Mouse (Mus musculus): ENCODE data around the gene Thsd4. TPM values are rescaled to one million over a fixed set of nuclear protein-coding genes. Genes with fewer than 3 reads are reported as not detected.

The Thsd4 gene
- polyA plus RNA-seq, 1 experiment = 2.6 TPM

DNA sequence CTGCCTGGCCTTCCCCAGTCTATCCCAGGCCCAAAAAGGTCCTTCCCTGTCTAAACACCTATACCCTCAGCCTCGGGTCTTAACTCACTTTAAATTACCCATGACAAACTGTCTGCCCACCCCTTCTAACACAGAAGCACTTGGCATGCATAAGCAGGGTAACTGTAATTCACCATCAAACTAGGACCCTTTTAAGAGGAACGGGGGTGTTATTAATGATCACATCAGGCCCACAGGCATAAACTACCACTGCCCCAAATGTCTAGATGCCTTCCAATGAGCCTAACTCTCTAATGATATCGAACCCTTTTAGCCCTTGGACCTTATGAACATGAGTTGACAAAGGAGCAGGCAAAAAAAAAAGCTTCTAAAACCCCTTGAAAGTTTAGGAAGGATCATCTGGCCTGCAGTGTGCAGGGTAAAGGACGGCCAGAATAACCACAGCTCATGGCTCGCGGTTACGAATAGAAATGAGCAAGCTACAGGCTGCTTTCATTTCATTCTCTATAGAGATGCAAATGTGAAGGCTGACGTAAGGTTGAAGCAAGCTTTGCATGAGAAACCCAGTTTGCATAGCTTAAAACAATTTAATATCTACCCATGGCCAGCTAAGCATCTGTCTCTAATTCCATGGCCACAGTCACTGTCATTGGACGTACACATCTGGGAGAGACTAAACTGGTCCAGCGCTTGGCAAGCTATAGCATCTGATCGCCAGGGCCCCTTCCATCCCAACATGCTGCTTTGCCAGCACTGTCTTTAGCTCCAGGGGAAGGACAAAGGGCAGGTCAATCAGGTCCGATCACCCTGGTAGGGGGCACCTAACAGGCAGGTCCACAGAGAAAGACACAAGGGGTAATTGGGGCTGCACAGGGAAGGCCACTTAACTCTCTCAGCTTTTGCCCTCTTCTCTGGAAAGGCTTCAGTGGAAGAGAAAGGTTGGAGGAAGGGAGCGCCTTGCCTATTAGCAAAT lies 61.5 kb downstream of the Thsd4 start:
- no peak overlapping the region for H3K4me3 ChIP-seq (ENCODE audit: insufficient read depth, low read length)
- no peak overlapping the region for H3K27ac ChIP-seq (ENCODE audit: insufficient read depth, low read length)
- H3K4me1 ChIP-seq (ENCODE audit: control insufficient read depth, insufficient read depth, low read length) = peaks cover 5% of the 10 kb centered on the region; the same call in 1 of the 2 replicates
- TF ChIP-seq POLR2A (IDR thresholded peaks at IDR 0.05; ENCODE audit: extremely low read depth, insufficient read depth, low read length) (no peak), CTCF (IDR thresholded peaks at IDR 0.05; ENCODE audit: extremely low read depth, insufficient read depth, low read length) (no peak)

DNA sequence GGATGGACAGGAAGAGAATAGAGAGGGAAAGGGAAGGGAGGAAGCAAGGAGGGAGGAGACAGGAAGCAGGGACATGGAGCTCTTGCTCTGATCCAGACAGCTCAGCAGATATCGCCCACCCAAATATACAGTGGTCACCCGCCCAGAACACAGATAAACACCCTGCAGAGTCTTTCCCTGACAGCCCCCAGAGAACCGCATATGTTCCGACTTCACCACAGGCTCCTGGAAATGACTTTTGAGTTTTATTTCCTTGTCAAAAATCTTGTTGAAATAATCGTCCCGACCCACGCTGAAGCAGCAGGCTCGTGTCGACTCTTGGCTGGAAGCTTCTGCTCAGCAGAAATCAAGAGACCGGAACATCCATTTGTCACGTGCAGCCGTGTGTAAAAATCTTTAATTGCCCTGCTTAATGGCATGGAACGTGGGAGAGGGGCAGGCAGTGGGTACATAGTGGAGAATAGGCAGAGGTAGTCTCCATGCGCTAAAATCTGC lies 63.3 kb downstream of the Thsd4 start:
- Histone ChIP-seq H3K4me3 (ENCODE audit: insufficient read depth, low read length) (no peak overlapping the region; the same call in 1 of the 2 replicates), H3K4me1 (ENCODE audit: control insufficient read depth, insufficient read depth, low read length) (peaks cover 5% of the 10 kb centered on the region; the same call in 1 of the 2 replicates), H3K27ac (ENCODE audit: insufficient read depth, low read length) (no peak overlapping the region)
- no peak for TF ChIP-seq POLR2A (IDR thresholded peaks at IDR 0.05; ENCODE audit: extremely low read depth, insufficient read depth, low read length)
- TF ChIP-seq CTCF (IDR thresholded peaks at IDR 0.05; ENCODE audit: extremely low read depth, insufficient read depth, low read length) = no peak

DNA sequence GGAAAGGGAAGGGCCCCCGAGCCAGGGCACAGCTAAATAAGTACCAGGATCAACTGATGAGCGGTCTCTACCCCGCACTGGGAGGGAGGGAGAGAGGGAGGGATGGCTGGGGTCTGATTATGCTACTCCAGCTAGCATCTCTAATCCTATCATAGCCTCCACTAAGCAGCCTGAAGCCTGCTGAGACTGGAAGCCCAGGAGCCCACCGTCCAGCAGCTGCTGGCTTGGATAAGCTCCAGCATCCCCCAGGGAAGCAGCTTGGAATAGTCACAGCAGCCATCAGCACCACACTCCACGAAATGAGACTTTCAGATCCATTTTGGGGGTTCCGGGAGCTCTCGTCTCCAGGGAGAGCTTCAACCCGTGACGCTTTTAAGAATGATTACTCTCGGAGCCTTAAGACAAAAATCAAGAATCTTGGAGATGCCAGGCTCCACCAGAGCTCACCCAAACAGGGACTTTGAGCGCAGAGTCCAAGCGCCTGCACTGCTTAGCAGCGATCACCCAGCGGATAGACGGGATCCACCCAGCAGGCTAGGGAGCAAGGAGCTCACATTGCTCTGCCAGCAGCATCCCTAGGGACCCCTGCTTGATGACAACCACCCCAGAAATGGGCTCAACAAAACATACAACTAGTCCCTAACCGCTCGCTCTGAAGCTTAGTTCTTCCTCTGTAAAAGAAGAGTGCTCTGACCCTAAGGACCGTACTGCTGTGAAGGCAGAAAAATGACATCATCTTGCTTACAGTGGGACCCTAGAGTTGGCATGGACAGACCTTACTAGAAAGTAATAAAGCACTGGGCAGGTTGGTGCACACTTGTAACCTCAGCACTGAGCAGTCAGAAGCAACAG lies 64.3 kb downstream of the Thsd4 start:
- Histone ChIP-seq H3K4me1 (ENCODE audit: control insufficient read depth, insufficient read depth, low read length) (peaks cover 5% of the 10 kb centered on the region; the same call in 1 of the 2 replicates), H3K4me3 (ENCODE audit: insufficient read depth, low read length) (no peak overlapping the region), H3K27ac (ENCODE audit: insufficient read depth, low read length) (no peak overlapping the region)
- TF ChIP-seq CTCF (IDR thresholded peaks at IDR 0.05; ENCODE audit: extremely low read depth, insufficient read depth, low read length) = no peak
- no peak for TF ChIP-seq POLR2A (IDR thresholded peaks at IDR 0.05; ENCODE audit: extremely low read depth, insufficient read depth, low read length)

DNA sequence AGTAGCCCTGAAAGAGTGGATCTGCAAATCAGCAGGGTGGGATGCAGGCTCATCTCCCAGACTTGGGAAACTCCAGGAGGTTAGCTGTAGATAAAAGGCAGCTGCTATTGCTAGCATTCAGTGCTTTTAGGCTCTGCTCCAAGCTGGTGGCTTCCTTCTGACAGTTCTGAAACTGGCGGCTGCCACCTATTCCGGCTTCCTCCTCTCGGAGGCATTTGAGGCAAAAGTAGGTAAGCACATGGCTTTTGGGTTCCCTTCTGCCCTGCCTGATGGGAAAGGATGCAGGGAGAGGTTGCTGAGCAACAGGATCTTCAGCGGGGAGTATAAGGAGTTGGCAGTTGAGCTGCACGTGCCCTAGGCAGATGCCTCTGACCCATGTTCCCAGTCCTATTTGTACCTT lies 65.2 kb downstream of the Thsd4 start:
- Histone ChIP-seq H3K27ac (ENCODE audit: insufficient read depth, low read length) (no peak overlapping the region), H3K4me1 (ENCODE audit: control insufficient read depth, insufficient read depth, low read length) (peaks cover 5% of the 10 kb centered on the region; the same call in 1 of the 2 replicates), H3K4me3 (ENCODE audit: insufficient read depth, low read length) (no peak overlapping the region)
- no peak for TF ChIP-seq POLR2A (IDR thresholded peaks at IDR 0.05; ENCODE audit: extremely low read depth, insufficient read depth, low read length)
- TF ChIP-seq CTCF (IDR thresholded peaks at IDR 0.05; ENCODE audit: extremely low read depth, insufficient read depth, low read length) = no peak

DNA sequence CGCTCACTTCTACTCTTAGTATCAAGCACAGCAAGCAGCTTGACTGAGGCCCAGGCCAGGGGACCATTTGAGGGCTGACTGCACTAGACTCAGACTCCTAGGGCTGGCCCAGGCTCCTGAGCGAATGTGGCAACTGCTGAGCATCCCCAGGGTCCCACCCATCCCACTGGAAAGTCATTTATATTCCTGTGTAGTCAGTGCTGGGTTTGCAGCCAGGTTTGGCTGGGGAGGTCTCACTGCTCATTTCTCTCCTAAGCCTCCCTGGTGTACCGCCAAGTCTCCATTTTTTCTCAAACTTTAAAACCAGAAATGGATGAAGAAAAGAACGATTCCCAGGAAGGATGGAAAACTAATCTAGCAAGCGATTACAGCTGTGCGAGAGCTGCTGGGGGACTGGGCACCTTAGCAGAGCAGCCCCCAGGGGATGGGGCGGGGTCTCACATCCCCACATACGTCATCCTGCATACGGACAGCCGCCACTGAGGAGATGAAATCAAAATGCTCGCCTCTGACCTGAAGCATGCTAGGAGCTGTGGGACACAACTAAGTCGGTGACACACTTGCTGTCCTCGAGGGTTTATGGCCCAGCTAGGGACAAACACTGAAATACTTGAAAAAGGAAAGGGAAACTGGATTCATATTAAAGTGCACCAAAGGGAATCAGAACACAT lies 67.3 kb downstream of the Thsd4 start:
- no peak overlapping the region for H3K4me3 ChIP-seq (ENCODE audit: insufficient read depth, low read length)
- peaks cover 5% of the 10 kb centered on the region; the same call in 1 of the 2 replicates for H3K4me1 ChIP-seq (ENCODE audit: control insufficient read depth, insufficient read depth, low read length)
- TF ChIP-seq CTCF (IDR thresholded peaks at IDR 0.05; ENCODE audit: extremely low read depth, insufficient read depth, low read length) (no peak), POLR2A (IDR thresholded peaks at IDR 0.05; ENCODE audit: extremely low read depth, insufficient read depth, low read length) (no peak)

DNA sequence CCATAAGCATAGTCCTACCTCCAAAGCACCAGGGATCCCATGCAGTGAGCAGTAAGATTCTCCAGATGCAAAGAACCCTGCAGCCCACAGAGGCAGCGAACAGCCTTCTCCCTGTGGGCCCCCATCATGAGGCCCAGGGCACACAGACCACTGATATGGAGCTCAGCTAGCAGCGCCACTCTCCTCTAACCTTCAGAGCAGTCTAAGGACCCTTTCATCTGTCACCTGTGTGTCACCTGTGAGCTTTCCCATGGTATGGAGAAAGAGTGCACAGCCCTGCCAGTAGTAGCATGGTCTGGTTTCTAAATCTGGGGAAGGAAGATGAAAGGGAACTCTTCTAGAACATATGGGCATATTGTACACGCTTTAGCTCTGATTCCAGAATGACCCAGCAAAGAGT lies 72.3 kb downstream of the Thsd4 start:
- no peak overlapping the region for H3K4me3 ChIP-seq (ENCODE audit: insufficient read depth, low read length)
- no peak overlapping the region for H3K27ac ChIP-seq (ENCODE audit: insufficient read depth, low read length)
- no peaks in the 10 kb centered on the region for H3K4me1 ChIP-seq (ENCODE audit: control insufficient read depth, insufficient read depth, low read length)
- TF ChIP-seq POLR2A (IDR thresholded peaks at IDR 0.05; ENCODE audit: extremely low read depth, insufficient read depth, low read length) = no peak

More for the DNA sequence above, 67.3 kb downstream of the Thsd4 start:
- H3K27ac ChIP-seq (ENCODE audit: insufficient read depth, low read length) = no peak overlapping the region

DNA sequence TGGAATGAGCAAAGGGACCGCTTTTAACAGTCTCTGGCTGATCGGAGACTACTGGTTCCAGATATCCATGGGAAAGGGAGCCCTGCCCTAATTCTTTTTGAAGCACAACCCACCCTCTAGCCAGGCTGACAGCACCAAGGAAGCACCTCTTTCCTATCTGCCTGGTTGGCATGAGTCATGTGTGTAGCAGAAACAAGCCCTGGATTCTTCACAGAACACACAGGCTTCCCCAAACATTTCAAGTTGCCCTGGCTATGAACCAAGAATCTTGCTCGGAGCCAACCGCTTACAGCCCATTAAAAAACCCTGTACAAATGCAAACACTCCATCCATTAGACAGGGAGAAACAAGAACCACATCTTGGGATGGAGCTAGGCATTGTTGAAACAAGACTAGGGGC lies 76.0 kb downstream of the Thsd4 start:
- no peak for TF ChIP-seq POLR2A (IDR thresholded peaks at IDR 0.05; ENCODE audit: extremely low read depth, insufficient read depth, low read length)
- TF ChIP-seq CTCF (IDR thresholded peaks at IDR 0.05; ENCODE audit: extremely low read depth, insufficient read depth, low read length) = no peak
- H3K27ac ChIP-seq (ENCODE audit: insufficient read depth, low read length) = no peak overlapping the region
- no peak overlapping the region for H3K4me3 ChIP-seq (ENCODE audit: insufficient read depth, low read length)
- no peaks in the 10 kb centered on the region for H3K4me1 ChIP-seq (ENCODE audit: control insufficient read depth, insufficient read depth, low read length)

DNA sequence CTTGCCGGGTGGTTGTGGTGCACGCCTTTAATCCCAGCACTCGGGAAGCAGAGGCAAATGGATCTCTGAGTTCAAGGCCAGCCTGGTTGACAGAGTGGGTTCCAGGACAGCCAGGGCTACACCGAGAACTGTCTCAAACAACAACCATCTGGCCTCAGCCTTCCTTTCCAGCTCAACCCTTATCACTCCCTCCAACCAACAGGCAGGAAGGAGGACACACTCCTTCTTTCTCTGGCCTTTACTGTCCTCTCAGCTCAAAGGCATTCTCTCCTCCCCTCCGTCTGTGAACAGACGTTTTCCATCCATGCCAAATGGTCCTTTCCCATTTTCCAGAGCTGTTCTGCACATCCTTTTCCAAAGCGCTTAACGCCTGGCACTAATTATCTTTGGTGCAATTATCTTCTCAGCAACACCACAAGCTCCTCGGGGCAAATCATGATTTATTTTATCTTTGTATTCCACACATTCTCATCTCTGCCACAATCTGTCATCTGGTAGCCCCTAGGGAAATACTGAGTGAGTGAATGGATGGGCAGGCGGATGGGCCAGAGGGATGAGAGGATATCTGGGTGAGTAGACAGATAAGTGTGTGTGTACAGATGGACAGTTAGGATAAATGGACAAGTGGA lies 80.5 kb downstream of the Thsd4 start:
- no peaks in the 10 kb centered on the region for H3K4me1 ChIP-seq (ENCODE audit: control insufficient read depth, insufficient read depth, low read length)
- H3K27ac ChIP-seq (ENCODE audit: insufficient read depth, low read length) = no peak overlapping the region
- H3K4me3 ChIP-seq (ENCODE audit: insufficient read depth, low read length) = no peak overlapping the region
- TF ChIP-seq CTCF (IDR thresholded peaks at IDR 0.05; ENCODE audit: extremely low read depth, insufficient read depth, low read length) (no peak), POLR2A (IDR thresholded peaks at IDR 0.05; ENCODE audit: extremely low read depth, insufficient read depth, low read length) (no peak)

Measured in cortical plate, adult 2 months (tissue).